Mouse (Mus musculus) liver, embryonic 14.5 days (tissue): Measurements from ENCODE around the gene Pde4b.

Experiments used
- CTCF ChIP-seq: IDR thresholded peaks from 2 replicates; pipeline ENCODE4 v1.5.1; 2016; ENCODE audit warnings: antibody characterized with exemption, low read depth, control low read depth
- EP300 ChIP-seq: IDR thresholded peaks from 2 replicates; pipeline ENCODE4 v1.6.1; 2016; ENCODE audit warnings: antibody characterized with exemption, low read depth

DNA sequence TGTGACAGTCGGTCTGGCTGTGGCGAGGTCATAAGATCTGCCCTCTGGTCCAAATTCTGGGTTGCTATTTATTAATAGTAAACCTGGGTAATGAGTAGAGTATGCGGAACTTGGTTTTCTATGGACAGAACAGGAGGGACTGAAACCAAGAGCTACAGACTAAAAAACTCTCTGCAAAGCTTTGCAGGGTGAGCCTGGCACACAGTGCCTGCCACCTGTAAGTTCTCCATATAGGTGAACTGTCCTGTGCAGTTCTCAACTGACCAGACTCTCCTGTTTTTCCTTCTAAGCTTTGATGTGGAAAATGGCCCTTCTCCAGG lies 399.5 kb downstream of the Pde4b start:
- TF ChIP-seq CTCF (no peak), EP300 (no peak)
